Mouse (Mus musculus): ENCODE results near the gene Cnot2. TPM values are rescaled to one million over a fixed set of nuclear protein-coding genes. Genes with fewer than 3 reads are reported as not detected.
"Not testable (repeated sequence)": the region's sequence is repeated elsewhere in the genome, so short reads cannot be mapped to it uniquely, and the experiment has no call there.

Cnot2 gene
- polyA plus RNA-seq, 1 experiment from 2014 or later: 95.4 TPM

GRCm38 (mm10) chr10:116567491-116568405 lies 13.6 kb downstream of the Cnot2 start:
- H3K4me1 ChIP-seq (replicated peaks; ENCODE audit: control insufficient read depth, insufficient read depth, low read length): no peaks in the 10 kb centered on the region
- DNase-seq (ENCODE audit: low spot score) (no peak), ATAC-seq (replicated peaks; ENCODE audit: low FRiP score, low TSS enrichment, low read depth) (no peak)
- no peak overlapping the region for H3K4me3 ChIP-seq (ENCODE audit: low read depth, low read length)
- H3K27ac ChIP-seq (ENCODE audit: low read depth): no peak overlapping the region
- H3K4me2 ChIP-seq (ENCODE audit: low read length): no peak overlapping the region
- 83% methylated on average over 7 of the region's 7 CpGs for WGBS
- H3K9me3 ChIP-seq (ENCODE audit: control insufficient read depth, low read length): no peaks in the 10 kb centered on the region
- no peaks in the 10 kb centered on the region for H3K27me3 ChIP-seq (replicated peaks; ENCODE audit: control insufficient read depth, insufficient read depth, low read length)
- H3K9ac ChIP-seq (ENCODE audit: low read length): no peak overlapping the region
- H3K36me3 ChIP-seq (ENCODE audit: control insufficient read depth, insufficient read depth, low read length): no peaks in the 10 kb centered on the region

GRCm38 (mm10) chr10:116566492-116566891 lies 14.8 kb downstream of the Cnot2 start:
- not testable (repeated sequence) for H3K36me3 ChIP-seq (ENCODE audit: control insufficient read depth, insufficient read depth, low read length); ATAC-seq (replicated peaks; ENCODE audit: low FRiP score, low TSS enrichment, low read depth); H3K4me3 ChIP-seq (ENCODE audit: low read depth, low read length); H3K9me3 ChIP-seq (ENCODE audit: control insufficient read depth, low read length); H3K9ac ChIP-seq (ENCODE audit: low read length); DNase-seq (ENCODE audit: low spot score); H3K27me3 ChIP-seq (replicated peaks; ENCODE audit: control insufficient read depth, insufficient read depth, low read length); H3K4me2 ChIP-seq (ENCODE audit: low read length); H3K27ac ChIP-seq (ENCODE audit: low read depth); H3K4me1 ChIP-seq (replicated peaks; ENCODE audit: control insufficient read depth, insufficient read depth, low read length)
- WGBS: 86% methylated on average over 4 of the region's 4 CpGs

GRCm38 (mm10) chr10:116564828-116565602 lies 16.3 kb downstream of the Cnot2 start:
- Histone ChIP-seq H3K4me1 (replicated peaks; ENCODE audit: control insufficient read depth, insufficient read depth, low read length) (no peaks in the 10 kb centered on the region), H3K27ac (ENCODE audit: low read depth) (no peak overlapping the region), H3K36me3 (ENCODE audit: control insufficient read depth, insufficient read depth, low read length) (no peaks in the 10 kb centered on the region), H3K4me2 (ENCODE audit: low read length) (no peak overlapping the region), H3K9me3 (ENCODE audit: control insufficient read depth, low read length) (no peaks in the 10 kb centered on the region), H3K9ac (ENCODE audit: low read length) (no peak overlapping the region), H3K4me3 (ENCODE audit: low read depth, low read length) (no peak overlapping the region), H3K27me3 (replicated peaks; ENCODE audit: control insufficient read depth, insufficient read depth, low read length) (no peaks in the 10 kb centered on the region)
- ATAC-seq (replicated peaks; ENCODE audit: low FRiP score, low TSS enrichment, low read depth): no peak
- no peak for DNase-seq (ENCODE audit: low spot score)
- 91% methylated on average over 14 of the region's 14 CpGs for WGBS

DNA sequence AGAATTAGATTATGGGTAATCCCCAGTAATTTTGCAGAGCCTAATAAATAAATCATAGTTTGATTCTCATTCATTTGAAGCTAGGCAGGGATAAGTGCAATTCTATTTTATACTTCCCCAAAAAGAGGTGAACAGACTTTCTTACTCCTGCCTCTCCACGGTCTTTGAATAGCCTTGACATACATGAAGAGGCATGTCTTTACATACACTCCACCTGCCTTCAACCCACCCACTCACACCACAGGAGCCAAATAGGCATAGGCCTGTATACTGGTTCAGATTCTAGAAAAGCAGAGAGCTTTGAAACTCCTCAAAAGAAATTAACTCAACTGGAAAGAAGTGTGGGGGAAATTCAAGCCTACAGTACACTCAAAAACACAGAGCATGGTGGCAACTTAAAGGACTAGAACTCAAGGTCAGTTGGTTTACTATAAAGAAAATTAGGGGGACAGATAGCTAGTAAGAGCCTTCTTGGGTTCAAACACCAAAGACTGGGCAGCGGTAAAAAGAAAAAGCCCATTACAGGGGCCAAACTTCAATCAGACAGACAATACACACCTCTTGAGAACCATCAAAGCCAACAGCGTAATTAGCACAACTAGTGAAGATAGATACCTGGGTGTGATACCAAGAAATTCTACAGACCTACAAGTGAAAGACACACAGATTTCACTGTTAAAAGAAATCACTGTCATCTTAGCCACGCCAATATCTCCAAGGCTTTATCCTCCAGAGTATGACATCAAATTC lies 18.4 kb downstream of the Cnot2 start:
- DNase-seq (ENCODE audit: low spot score): no peak
- H3K4me1 ChIP-seq (replicated peaks; ENCODE audit: control insufficient read depth, insufficient read depth, low read length): no peaks in the 10 kb centered on the region

DNA sequence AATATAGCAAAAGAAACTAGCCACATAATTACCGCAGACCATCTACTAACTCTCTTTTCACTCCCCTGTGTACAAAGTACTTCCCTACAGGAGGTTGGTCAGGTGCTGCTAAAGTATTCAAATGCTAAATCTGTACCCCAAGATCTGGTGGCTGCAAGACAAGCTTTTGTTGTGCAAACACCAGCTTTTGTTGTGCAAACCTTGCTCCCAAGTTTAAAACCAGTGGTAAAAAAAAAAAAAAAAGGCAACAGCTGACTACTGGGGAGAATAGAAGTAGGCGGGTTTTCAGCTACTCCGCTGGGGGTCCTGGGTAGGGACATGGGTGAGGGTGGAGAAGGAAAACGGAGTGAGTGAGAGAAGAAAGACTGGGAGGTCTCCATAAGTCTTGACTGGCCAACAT lies 19.1 kb downstream of the Cnot2 start:
- 55% methylated on average over 4 of the region's 4 CpGs for WGBS
- Histone ChIP-seq H3K4me2 (ENCODE audit: low read length) (no peak overlapping the region), H3K4me3 (ENCODE audit: low read depth, low read length) (no peak overlapping the region), H3K36me3 (ENCODE audit: control insufficient read depth, insufficient read depth, low read length) (no peaks in the 10 kb centered on the region), H3K27ac (ENCODE audit: low read depth) (no peak overlapping the region), H3K4me1 (replicated peaks; ENCODE audit: control insufficient read depth, insufficient read depth, low read length) (no peaks in the 10 kb centered on the region), H3K9me3 (ENCODE audit: control insufficient read depth, low read length) (no peaks in the 10 kb centered on the region), H3K27me3 (replicated peaks; ENCODE audit: control insufficient read depth, insufficient read depth, low read length) (no peaks in the 10 kb centered on the region), H3K9ac (ENCODE audit: low read length) (no peak overlapping the region)
- ATAC-seq (replicated peaks; ENCODE audit: low FRiP score, low TSS enrichment, low read depth) (no peak), DNase-seq (ENCODE audit: low spot score) (no peak)

More for the DNA sequence above, 18.4 kb downstream of the Cnot2 start:
- no peak overlapping the region for H3K4me2 ChIP-seq (ENCODE audit: low read length)
- H3K27ac ChIP-seq (ENCODE audit: low read depth): no peak overlapping the region
- no peaks in the 10 kb centered on the region for H3K36me3 ChIP-seq (ENCODE audit: control insufficient read depth, insufficient read depth, low read length)
- 74% methylated on average over 4 of the region's 4 CpGs for WGBS
- H3K9me3 ChIP-seq (ENCODE audit: control insufficient read depth, low read length): no peaks in the 10 kb centered on the region
- no peak for ATAC-seq (replicated peaks; ENCODE audit: low FRiP score, low TSS enrichment, low read depth)
- no peak overlapping the region for H3K9ac ChIP-seq (ENCODE audit: low read length)
- no peak overlapping the region for H3K4me3 ChIP-seq (ENCODE audit: low read depth, low read length)
- H3K27me3 ChIP-seq (replicated peaks; ENCODE audit: control insufficient read depth, insufficient read depth, low read length): no peaks in the 10 kb centered on the region

- Histone ChIP-seq H3K4me3 (ENCODE audit: low read depth, low read length) (no peak overlapping the region), H3K27ac (ENCODE audit: low read depth) (no peak overlapping the region), H3K4me1 (replicated peaks; ENCODE audit: control insufficient read depth, insufficient read depth, low read length) (no peaks in the 10 kb centered on the region; the same call in 1 of the 2 replicates), H3K9me3 (ENCODE audit: control insufficient read depth, low read length) (no peaks in the 10 kb centered on the region), H3K4me2 (ENCODE audit: low read length) (no peak overlapping the region), H3K36me3 (ENCODE audit: control insufficient read depth, insufficient read depth, low read length) (no peaks in the 10 kb centered on the region), H3K27me3 (replicated peaks; ENCODE audit: control insufficient read depth, insufficient read depth, low read length) (no peaks in the 10 kb centered on the region), H3K9ac (ENCODE audit: low read length) (no peak overlapping the region)
- no peak for ATAC-seq (replicated peaks; ENCODE audit: low FRiP score, low TSS enrichment, low read depth)
- DNase-seq (ENCODE audit: low spot score): no peak
- WGBS: 44% methylated on average over 1 of the region's 1 CpGs
These were observed 22.1 kb downstream of the Cnot2 start for GRCm38 (mm10) chr10:116559171-116559570.

GRCm38 (mm10) chr10:116557166-116557565 lies 24.1 kb downstream of the Cnot2 start:
- 92% methylated on average over 1 of the region's 1 CpGs for WGBS
- no peak overlapping the region for H3K4me2 ChIP-seq (ENCODE audit: low read length)
- DNase-seq (ENCODE audit: low spot score): no peak
- no peak for ATAC-seq (replicated peaks; ENCODE audit: low FRiP score, low TSS enrichment, low read depth)
- no peak overlapping the region for H3K27ac ChIP-seq (ENCODE audit: low read depth)
- H3K4me1 ChIP-seq (replicated peaks; ENCODE audit: control insufficient read depth, insufficient read depth, low read length): peaks cover 8% of the 10 kb centered on the region; the same call in 1 of the 2 replicates
- H3K9ac ChIP-seq (ENCODE audit: low read length): no peak overlapping the region
- no peaks in the 10 kb centered on the region for H3K9me3 ChIP-seq (ENCODE audit: control insufficient read depth, low read length)
- no peaks in the 10 kb centered on the region for H3K27me3 ChIP-seq (replicated peaks; ENCODE audit: control insufficient read depth, insufficient read depth, low read length)
- no peak overlapping the region for H3K4me3 ChIP-seq (ENCODE audit: low read depth, low read length)
- H3K36me3 ChIP-seq (ENCODE audit: control insufficient read depth, insufficient read depth, low read length): no peaks in the 10 kb centered on the region

GRCm38 (mm10) chr10:116554434-116554833 lies 26.9 kb downstream of the Cnot2 start:
- H3K9me3 ChIP-seq (ENCODE audit: control insufficient read depth, low read length): no peaks in the 10 kb centered on the region
- H3K27me3 ChIP-seq (replicated peaks; ENCODE audit: control insufficient read depth, insufficient read depth, low read length): no peaks in the 10 kb centered on the region
- ATAC-seq (replicated peaks; ENCODE audit: low FRiP score, low TSS enrichment, low read depth) (no peak; the same call in 1 of the 2 replicates), DNase-seq (ENCODE audit: low spot score) (no peak)
- H3K9ac ChIP-seq (ENCODE audit: low read length): no peak overlapping the region
- H3K4me1 ChIP-seq (replicated peaks; ENCODE audit: control insufficient read depth, insufficient read depth, low read length): peaks cover 8% of the 10 kb centered on the region; the same call in 1 of the 2 replicates
- H3K4me2 ChIP-seq (ENCODE audit: low read length): no peak overlapping the region
- H3K4me3 ChIP-seq (ENCODE audit: low read depth, low read length): no peak overlapping the region
- H3K27ac ChIP-seq (ENCODE audit: low read depth): no peak overlapping the region
- WGBS: 60% methylated on average over 2 of the region's 2 CpGs
- H3K36me3 ChIP-seq (ENCODE audit: control insufficient read depth, insufficient read depth, low read length): no peaks in the 10 kb centered on the region
